Comparison of ENCODE assay signal across 21 mouse cellular contexts in the genomic region with DNA sequence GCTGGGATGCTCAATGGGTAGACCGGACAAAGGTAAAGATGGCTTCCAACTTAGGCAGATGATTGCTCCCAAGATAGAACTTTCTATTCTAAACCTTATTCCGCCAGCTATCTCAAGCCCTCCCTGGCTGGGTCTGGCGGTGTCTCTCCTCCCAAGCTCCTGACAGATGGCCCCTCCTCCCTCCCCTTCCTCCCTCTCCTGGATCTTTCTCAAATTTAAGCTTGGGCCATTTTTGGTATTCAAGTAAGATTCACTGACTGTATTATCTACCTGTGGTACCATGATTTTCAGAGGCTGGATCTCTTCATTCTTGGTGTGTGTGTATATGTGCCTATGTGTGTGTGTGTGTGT. TPM values are rescaled to one million over a fixed set of nuclear protein-coding genes. Genes with fewer than 3 reads are reported as not detected.
DNase-seq lines count a peak whose midpoint lies in the region; ATAC-seq and TF ChIP-seq lines count a peak whose summit lies in the region.
"Had no signal": no experiment of that assay in that cellular context is flagged by ENCODE, and none has a peak within 500 bp of the region (broad histone marks: within the 10 kb centered on the region; RNA-seq: fewer than 3 reads in every experiment).

No protein-coding gene starts in this region.

- H3K4me2 ChIP-seq in heart, postnatal 0 days (ENCODE audit: low read depth, low read length) = no peak overlapping the region
- no peak overlapping the region for H3K4me2 ChIP-seq in lung, postnatal 0 days (replicated peaks; ENCODE audit: low read depth, low read length)
- H3K4me2 ChIP-seq: forebrain, embryonic 13.5 days; hindbrain, embryonic 14.5 days had no signal

- intact Hi-C loops in heart, postnatal 14 days (cut with DNase I) = no loop called here

- 74% methylated on average over 3 of the region's 3 CpGs for whole genome bisulfite sequencing in heart, postnatal 0 days
- WGBS in lung, postnatal 0 days = 85% methylated on average over 3 of the region's 3 CpGs

- H3K36me3 ChIP-seq in heart, postnatal 0 days (replicated peaks; ENCODE audit: control insufficient read depth, insufficient read depth, low read length) = no peaks in the 10 kb centered on the region
- H3K36me3 ChIP-seq in lung, postnatal 0 days (ENCODE audit: insufficient read depth, low read length) = no peaks in the 10 kb centered on the region
- H3K36me3 ChIP-seq: forebrain, embryonic 10.5 days; heart, embryonic 10.5 days had no signal

- TF ChIP-seq EP300 in heart, postnatal 0 days (IDR thresholded peaks at IDR 0.05; ENCODE audit: low read depth) = no peak
- TF ChIP-seq EP300 in lung, postnatal 0 days (IDR thresholded peaks at IDR 0.05) = no peak

- H3K9ac ChIP-seq in heart, postnatal 0 days (replicated peaks; ENCODE audit: low read depth, low read length) = no peak overlapping the region
- no peak overlapping the region for H3K9ac ChIP-seq in lung, postnatal 0 days (replicated peaks; ENCODE audit: low read depth)
- H3K9ac ChIP-seq: forebrain, embryonic 13.5 days; hindbrain, embryonic 14.5 days had no signal

- no peaks in the 10 kb centered on the region for H3K27me3 ChIP-seq in heart, postnatal 0 days (ENCODE audit: control insufficient read depth, insufficient read depth, low read length)
- no peaks in the 10 kb centered on the region for H3K27me3 ChIP-seq in lung, postnatal 0 days (replicated peaks; ENCODE audit: insufficient read depth, low read length)
- H3K27me3 ChIP-seq: forebrain, embryonic 13.5 days had no signal

- DNase-seq in cerebellum, postnatal 10 days = peak; percentile 59 to 64
- DNase-seq in cerebellum, adult 18-20 months = no peak
- DNase-seq in heart, postnatal 0 days (ENCODE audit: low spot score) = no peak
- no peak for DNase-seq in heart, postnatal 14 days
- no peak for DNase-seq in lung, postnatal 0 days (ENCODE audit: low spot score)
- no peak for DNase-seq in lung, adult 18-20 months
- DNase-seq in liver = no peak
- DNase-seq: adrenal gland, adult 8-10 months; adrenal gland, postnatal 25 days; cerebellum, adult 11 months; cerebellum, adult 8-10 months; gastrocnemius, postnatal 25 days; heart, postnatal 4 days had no signal

- H3K9me3 ChIP-seq in heart, postnatal 0 days (replicated peaks; ENCODE audit: control insufficient read depth, low read length) = no peaks in the 10 kb centered on the region
- H3K9me3 ChIP-seq in lung, postnatal 0 days (ENCODE audit: low read length) = no peaks in the 10 kb centered on the region
- H3K9me3 ChIP-seq: forebrain, embryonic 10.5 days; forebrain, embryonic 13.5 days; heart, embryonic 10.5 days had no signal

- peaks cover 22% of the 10 kb centered on the region for H3K4me1 ChIP-seq in heart, postnatal 0 days (ENCODE audit: control insufficient read depth, insufficient read depth)
- H3K4me1 ChIP-seq in lung, postnatal 0 days (ENCODE audit: insufficient read depth, low read depth, low read length) = peaks cover 15% of the 10 kb centered on the region

- no peak overlapping the region for H3K4me3 ChIP-seq in heart, postnatal 0 days (ENCODE audit: low read depth, low read length)
- H3K4me3 ChIP-seq in lung, postnatal 0 days (ENCODE audit: low read depth, low read length) = no peak overlapping the region
- H3K4me3 ChIP-seq: forebrain, embryonic 10.5 days; forebrain, embryonic 13.5 days; heart, embryonic 10.5 days had no signal

- TF ChIP-seq CTCF in heart, postnatal 0 days (IDR thresholded peaks at IDR 0.05; ENCODE audit: low read depth) = no peak
- TF ChIP-seq CTCF in lung, postnatal 0 days (IDR thresholded peaks at IDR 0.05) = no peak

- H3K27ac ChIP-seq in heart, postnatal 0 days (ENCODE audit: low read depth) = peak overlapping the region; percentile 65
- peak overlapping the region; percentile 75; the same call in 1 of the 2 replicates for H3K27ac ChIP-seq in lung, postnatal 0 days (ENCODE audit: low read length)
- H3K27ac ChIP-seq: forebrain, embryonic 10.5 days; forebrain, embryonic 13.5 days; heart, embryonic 10.5 days; hindbrain, embryonic 14.5 days; hindbrain, postnatal 0 days had no signal

- no peak for ATAC-seq in heart, postnatal 0 days (ENCODE audit: insufficient read depth, low read depth)
- no peak for ATAC-seq in lung, postnatal 0 days
- ATAC-seq: activated CD4-positive, CD25-positive, alpha-beta regulatory T cell, adult 4 months; forebrain, embryonic 13.5 days; forebrain, embryonic 16.5 days; hindbrain, postnatal 0 days; inflammation-experienced regulatory T-cells, adult 6 months had no signal

RNA-seq across cellular contexts. Expression of a gene that starts 28.5 kb away (rescaled TPM):
- 66.1 and 143 TPM in 2 replicates for total RNA-seq in heart, postnatal 0 days (2014; rRNA removed; ENCODE audit: low replicate concordance)
- polyA plus RNA-seq in heart, postnatal 0 days (2015; fragmentation: Nextera tagmentation; extraction: Ambion mirVana) = 1.2 and 1.6 TPM in 2 replicates
- 10 to 100 TPM in 1 of 2 experiments, 1 to 10 TPM in 1; 8.9 to 12.3 TPM for total RNA-seq in heart, postnatal 14 days (2021)
- 0.98 and 1.5 TPM in 2 replicates for polyA plus RNA-seq in lung, postnatal 0 days (2015; fragmentation: Nextera tagmentation; extraction: Ambion mirVana)

Comparison
In these comparisons a context has a peak if more than half of its experiments do, and no peak if none do; other contexts are left out.
1. DNase-seq: peak in cerebellum, postnatal 10 days (2 of 2); none in cerebellum, adult 18-20 months (0 of 2), heart, postnatal 0 days (single experiment), heart, postnatal 14 days (0 of 2), lung, postnatal 0 days (single experiment), lung, adult 18-20 months (0 of 2) and liver (single experiment).